Mouse (Mus musculus): ENCODE data around the gene Iqcf3. TPM values are rescaled to one million over a fixed set of nuclear protein-coding genes. Genes with fewer than 3 reads are reported as not detected.

Gene Iqcf3
- polyA plus RNA-seq, 1 experiment from 2014 or later: not detected

DNA sequence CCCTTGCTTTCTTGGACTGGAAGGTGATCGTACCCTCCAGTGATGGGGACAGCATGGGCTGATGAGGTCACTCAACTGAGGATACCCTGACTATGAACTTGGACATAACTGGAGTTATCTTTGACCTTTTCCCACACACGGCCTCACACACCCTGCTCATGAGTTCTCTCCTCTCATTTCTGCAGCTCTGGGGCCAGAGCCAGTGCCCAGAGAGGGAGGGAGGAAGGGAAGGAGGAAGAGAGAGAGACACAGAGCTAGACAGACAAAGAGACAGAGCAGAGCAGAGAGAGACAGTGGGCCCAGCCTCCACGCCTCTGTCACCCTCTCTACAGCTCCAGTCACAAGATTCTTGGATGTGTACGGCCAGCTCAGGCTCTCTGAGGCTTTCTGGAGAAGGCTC, 89.1 kb downstream of the Iqcf3 start:
- Histone ChIP-seq H3K4me1 (ENCODE audit: control insufficient read depth, low read depth, low read length) (peaks cover 18% of the 10 kb centered on the region), H3K27me3 (ENCODE audit: control insufficient read depth, insufficient read depth, low read depth, low read length) (no peaks in the 10 kb centered on the region), H3K4me2 (ENCODE audit: low read depth, low read length) (no peak overlapping the region), H3K36me3 (ENCODE audit: control insufficient read depth, insufficient read depth) (no peaks in the 10 kb centered on the region), H3K4me3 (ENCODE audit: low read depth, low read length) (no peak overlapping the region), H3K9ac (ENCODE audit: low read depth, low read length) (no peak overlapping the region), H3K9me3 (replicated peaks; ENCODE audit: control insufficient read depth, low read length) (no peaks in the 10 kb centered on the region), H3K27ac (ENCODE audit: low read length) (no peak overlapping the region)
- WGBS (ENCODE audit: insufficient replicate concordance): 53% methylated on average over 4 of the region's 4 CpGs
- no peak for ATAC-seq (ENCODE audit: low read depth)

DNA sequence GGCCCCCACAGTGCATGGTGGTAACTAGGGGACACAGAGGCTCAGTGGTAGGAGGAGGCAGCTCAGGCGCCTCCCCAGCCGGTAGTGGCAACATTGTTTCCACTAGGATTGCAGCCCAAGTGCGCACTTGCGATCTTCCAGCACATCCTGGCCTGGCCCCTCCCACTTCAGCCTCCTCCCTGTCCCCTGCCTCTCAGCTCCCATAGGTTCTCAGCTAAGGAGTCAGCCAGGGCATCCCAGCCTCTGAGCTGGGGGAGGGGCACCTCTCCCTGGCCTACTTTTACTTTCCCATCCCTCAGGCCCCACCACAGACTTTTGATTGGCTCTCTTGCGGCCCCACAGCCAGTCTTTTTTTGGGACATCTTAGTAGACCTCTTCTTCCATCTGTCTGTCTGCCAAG, 89.5 kb downstream of the Iqcf3 start:
- H3K27me3 ChIP-seq (ENCODE audit: control insufficient read depth, insufficient read depth, low read depth, low read length): no peaks in the 10 kb centered on the region
- no peak overlapping the region for H3K4me3 ChIP-seq (ENCODE audit: low read depth, low read length)
- WGBS (ENCODE audit: insufficient replicate concordance): 66% methylated on average over 5 of the region's 5 CpGs
- ATAC-seq (ENCODE audit: low read depth): no peak
- no peaks in the 10 kb centered on the region for H3K36me3 ChIP-seq (ENCODE audit: control insufficient read depth, insufficient read depth)
- no peak overlapping the region for H3K4me2 ChIP-seq (ENCODE audit: low read depth, low read length)
- H3K9me3 ChIP-seq (replicated peaks; ENCODE audit: control insufficient read depth, low read length): no peaks in the 10 kb centered on the region
- peaks cover 16% of the 10 kb centered on the region for H3K4me1 ChIP-seq (ENCODE audit: control insufficient read depth, low read depth, low read length)
- H3K27ac ChIP-seq (ENCODE audit: low read length): no peak overlapping the region
- no peak overlapping the region for H3K9ac ChIP-seq (ENCODE audit: low read depth, low read length)

DNA sequence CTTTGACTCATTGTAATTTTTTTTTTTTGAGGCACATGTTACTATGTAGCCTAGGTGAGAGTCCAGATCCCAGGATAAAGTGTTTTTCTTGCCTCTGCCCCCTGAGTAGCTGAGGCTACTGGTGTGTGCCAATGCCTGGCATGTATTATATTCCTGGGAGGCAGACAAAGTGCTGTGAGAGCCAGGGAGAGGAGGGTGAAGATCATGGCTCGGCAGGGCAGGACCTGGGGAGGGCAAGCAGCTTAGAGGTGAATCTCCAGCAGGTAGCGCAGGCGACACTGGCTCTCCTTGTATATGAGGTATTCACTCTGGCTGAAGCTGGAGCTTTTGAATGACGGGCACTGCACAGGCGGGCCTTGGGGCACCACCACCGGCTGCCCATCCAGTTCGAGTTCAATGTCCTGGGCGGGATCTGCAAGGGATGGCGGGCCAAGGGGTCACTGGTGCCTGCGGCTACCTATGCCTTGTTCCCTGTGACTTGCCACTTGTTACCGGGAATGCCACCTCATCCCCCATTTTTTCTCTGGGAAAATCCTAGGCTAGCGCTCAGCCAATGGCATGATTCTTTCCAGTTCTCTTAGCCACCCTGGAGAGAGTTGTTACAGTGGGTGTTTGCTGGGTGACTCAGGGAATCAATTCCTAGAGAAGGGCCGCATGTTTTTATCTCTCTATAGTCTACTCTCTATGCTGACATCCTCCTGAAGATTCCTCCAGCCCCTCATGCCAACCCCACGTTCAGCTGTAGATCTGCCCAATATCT, 90.3 kb downstream of the Iqcf3 start:
- Histone ChIP-seq H3K27ac (ENCODE audit: low read length) (no peak overlapping the region), H3K4me3 (ENCODE audit: low read depth, low read length) (no peak overlapping the region), H3K4me2 (ENCODE audit: low read depth, low read length) (no peak overlapping the region), H3K9ac (ENCODE audit: low read depth, low read length) (no peak overlapping the region), H3K4me1 (ENCODE audit: control insufficient read depth, low read depth, low read length) (peaks cover 10% of the 10 kb centered on the region), H3K36me3 (ENCODE audit: control insufficient read depth, insufficient read depth) (no peaks in the 10 kb centered on the region), H3K27me3 (ENCODE audit: control insufficient read depth, insufficient read depth, low read depth, low read length) (peaks cover 2% of the 10 kb centered on the region; the same call in 1 of the 2 replicates), H3K9me3 (replicated peaks; ENCODE audit: control insufficient read depth, low read length) (no peaks in the 10 kb centered on the region)
- 62% methylated on average over 14 of the region's 14 CpGs for WGBS (ENCODE audit: insufficient replicate concordance)
- no peak for ATAC-seq (ENCODE audit: low read depth)

DNA sequence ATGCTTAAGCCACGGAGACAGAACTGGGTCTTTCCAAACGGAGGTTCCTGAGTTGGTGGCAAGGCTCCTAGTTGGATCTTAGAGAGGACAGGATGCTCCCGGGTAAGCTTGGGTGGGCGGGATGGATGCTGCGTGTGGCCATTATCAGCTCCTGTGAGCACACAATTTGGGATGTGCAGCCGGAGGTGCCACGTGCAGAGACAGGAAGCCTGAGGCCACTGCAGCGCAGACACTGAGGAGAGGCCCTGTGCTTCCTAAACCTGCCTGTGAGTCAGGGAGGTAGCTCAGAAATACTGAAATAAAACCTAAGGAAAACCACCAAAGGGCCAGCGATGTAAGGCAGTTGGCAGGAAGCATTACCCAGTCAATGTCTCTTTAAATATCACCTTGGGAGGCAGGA, 91.7 kb downstream of the Iqcf3 start:
- WGBS (ENCODE audit: insufficient replicate concordance): 35% methylated on average over 9 of the region's 9 CpGs
- Histone ChIP-seq H3K9ac (ENCODE audit: low read depth, low read length) (no peak overlapping the region), H3K27me3 (ENCODE audit: control insufficient read depth, insufficient read depth, low read depth, low read length) (peaks cover 15% of the 10 kb centered on the region), H3K4me2 (ENCODE audit: low read depth, low read length) (no peak overlapping the region), H3K36me3 (ENCODE audit: control insufficient read depth, insufficient read depth) (no peaks in the 10 kb centered on the region), H3K27ac (ENCODE audit: low read length) (no peak overlapping the region), H3K9me3 (replicated peaks; ENCODE audit: control insufficient read depth, low read length) (no peaks in the 10 kb centered on the region), H3K4me1 (ENCODE audit: control insufficient read depth, low read depth, low read length) (peaks cover 3% of the 10 kb centered on the region), H3K4me3 (ENCODE audit: low read depth, low read length) (no peak overlapping the region)
- ATAC-seq (ENCODE audit: low read depth): no peak

DNA sequence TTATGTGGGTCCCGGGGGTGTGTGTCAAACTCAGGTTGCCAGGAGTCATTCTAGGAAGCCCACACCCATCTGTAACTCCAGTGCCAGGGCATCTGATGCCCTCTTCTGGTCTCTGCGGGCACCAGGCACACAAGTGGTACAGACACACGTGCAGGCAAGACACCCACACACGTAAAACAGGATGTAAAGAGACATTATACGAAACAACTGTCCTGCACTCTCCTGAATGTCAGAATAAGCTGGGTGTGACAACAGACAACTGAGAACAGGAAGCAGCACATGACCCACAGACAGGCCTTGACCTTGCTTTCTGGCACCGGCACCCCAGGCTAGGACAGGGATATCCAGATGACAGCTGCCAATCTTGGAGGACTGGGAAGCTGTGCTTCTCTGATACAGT, 92.1 kb downstream of the Iqcf3 start:
- H3K27ac ChIP-seq (ENCODE audit: low read length): no peak overlapping the region
- no peaks in the 10 kb centered on the region for H3K36me3 ChIP-seq (ENCODE audit: control insufficient read depth, insufficient read depth)
- H3K9ac ChIP-seq (ENCODE audit: low read depth, low read length): no peak overlapping the region
- no peak overlapping the region for H3K4me2 ChIP-seq (ENCODE audit: low read depth, low read length)
- peaks cover 19% of the 10 kb centered on the region for H3K27me3 ChIP-seq (ENCODE audit: control insufficient read depth, insufficient read depth, low read depth, low read length)
- no peaks in the 10 kb centered on the region; the same call in none of the 2 replicates for H3K4me1 ChIP-seq (ENCODE audit: control insufficient read depth, low read depth, low read length)
- no peak overlapping the region for H3K4me3 ChIP-seq (ENCODE audit: low read depth, low read length)
- 22% methylated on average over 6 of the region's 6 CpGs for WGBS (ENCODE audit: insufficient replicate concordance)
- no peaks in the 10 kb centered on the region for H3K9me3 ChIP-seq (replicated peaks; ENCODE audit: control insufficient read depth, low read length)
- no peak for ATAC-seq (ENCODE audit: low read depth)

DNA sequence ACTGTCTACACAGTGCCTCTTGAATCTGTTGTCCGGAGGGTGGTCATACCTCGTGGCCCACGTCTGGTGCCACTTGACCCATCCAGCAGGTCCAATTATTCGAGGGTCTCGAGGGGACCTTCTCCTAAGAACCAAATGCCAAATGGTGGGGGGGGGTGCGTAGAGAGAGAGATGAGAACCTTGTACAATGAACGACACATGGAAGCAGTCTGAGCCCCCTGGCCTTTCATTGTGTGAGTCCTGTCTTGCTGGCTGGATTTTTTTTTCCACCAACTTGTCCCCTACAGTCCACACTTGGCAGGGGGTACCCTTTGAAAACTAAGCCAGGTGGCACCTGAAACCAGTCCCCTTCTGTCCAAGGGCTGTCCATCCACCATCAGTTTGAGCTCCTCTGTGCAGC, 93.7 kb downstream of the Iqcf3 start:
- Histone ChIP-seq H3K27me3 (ENCODE audit: control insufficient read depth, insufficient read depth, low read depth, low read length) (peaks cover 31% of the 10 kb centered on the region), H3K4me1 (ENCODE audit: control insufficient read depth, low read depth, low read length) (no peaks in the 10 kb centered on the region; the same call in none of the 2 replicates), H3K4me3 (ENCODE audit: low read depth, low read length) (no peak overlapping the region), H3K27ac (ENCODE audit: low read length) (no peak overlapping the region), H3K36me3 (ENCODE audit: control insufficient read depth, insufficient read depth) (no peaks in the 10 kb centered on the region), H3K9ac (ENCODE audit: low read depth, low read length) (no peak overlapping the region), H3K9me3 (replicated peaks; ENCODE audit: control insufficient read depth, low read length) (no peaks in the 10 kb centered on the region), H3K4me2 (ENCODE audit: low read depth, low read length) (no peak overlapping the region)
- 61% methylated on average over 7 of the region's 7 CpGs for WGBS (ENCODE audit: insufficient replicate concordance)
- no peak for ATAC-seq (ENCODE audit: low read depth)

DNA sequence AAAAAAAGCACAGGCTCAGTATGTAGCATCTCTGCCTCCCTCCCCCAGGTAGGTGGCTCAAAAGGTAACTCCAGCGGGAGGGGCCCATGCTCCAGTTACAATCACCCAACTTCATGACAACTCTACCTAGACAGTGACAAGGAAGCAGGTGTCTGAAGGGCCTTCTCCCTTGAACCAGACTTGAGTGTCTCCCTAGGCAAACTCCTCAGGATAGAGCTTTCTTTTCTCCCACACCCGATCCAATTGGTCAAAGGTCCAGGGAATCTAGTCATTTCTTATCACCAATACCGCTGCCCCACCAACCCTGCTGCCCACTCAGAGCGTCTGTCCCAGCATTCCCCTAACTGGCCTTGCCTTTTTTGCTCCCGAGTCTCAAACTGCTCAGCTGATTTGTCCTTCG, 94.7 kb downstream of the Iqcf3 start:
- WGBS (ENCODE audit: insufficient replicate concordance): 68% methylated on average over 6 of the region's 6 CpGs
- Histone ChIP-seq H3K36me3 (ENCODE audit: control insufficient read depth, insufficient read depth) (no peaks in the 10 kb centered on the region), H3K4me1 (ENCODE audit: control insufficient read depth, low read depth, low read length) (no peaks in the 10 kb centered on the region; the same call in none of the 2 replicates), H3K4me2 (ENCODE audit: low read depth, low read length) (no peak overlapping the region), H3K9ac (ENCODE audit: low read depth, low read length) (no peak overlapping the region), H3K27me3 (ENCODE audit: control insufficient read depth, insufficient read depth, low read depth, low read length) (peaks cover 31% of the 10 kb centered on the region), H3K4me3 (ENCODE audit: low read depth, low read length) (no peak overlapping the region), H3K9me3 (replicated peaks; ENCODE audit: control insufficient read depth, low read length) (no peaks in the 10 kb centered on the region), H3K27ac (ENCODE audit: low read length) (no peak overlapping the region)
- ATAC-seq (ENCODE audit: low read depth): no peak

DNA sequence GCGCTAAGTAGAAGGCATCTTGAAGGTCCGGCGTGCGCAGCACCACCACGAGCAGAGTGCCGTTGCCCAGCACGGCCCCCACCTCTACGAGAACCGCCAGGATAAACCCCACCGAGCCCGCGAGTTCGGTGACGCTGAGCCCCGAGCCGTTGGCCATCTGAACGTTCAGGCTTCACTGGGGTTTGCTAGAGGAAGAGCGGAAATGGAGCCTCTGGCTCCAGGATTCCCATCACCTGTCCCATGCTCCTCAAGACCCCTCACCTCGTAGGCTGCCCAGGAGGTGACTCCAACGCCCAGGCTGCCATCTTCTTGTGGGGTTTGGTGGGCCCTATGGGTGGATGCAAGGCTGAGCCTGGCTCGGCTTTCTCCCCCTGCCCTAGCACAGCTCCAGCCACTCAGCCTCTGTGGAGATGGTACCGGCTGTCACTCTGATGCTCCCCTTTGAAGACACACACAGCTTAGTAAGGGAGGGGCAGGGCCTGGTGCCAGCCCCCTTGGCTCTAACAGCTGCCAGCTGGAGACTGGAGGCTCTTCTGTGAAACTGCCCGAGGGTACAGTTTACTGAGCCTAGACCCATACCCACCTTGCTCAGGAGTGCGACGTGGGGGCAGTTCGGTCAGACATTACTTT, 95.7 kb downstream of the Iqcf3 start, which contains the start of gene Gpr62:
Gene Gpr62, minus strand, starts transcription at position 368 of the 630 bp plus-strand sequence.
- no peak within 1 kb of the TSS; the same call in 1 of the 2 replicates for H3K9ac ChIP-seq (ENCODE audit: low read depth, low read length)
- H3K36me3 ChIP-seq (ENCODE audit: control insufficient read depth, insufficient read depth): no peaks in the 10 kb centered on the region
- 28% methylated on average over 26 of the region's 26 CpGs for WGBS (ENCODE audit: insufficient replicate concordance)
- H3K9me3 ChIP-seq (replicated peaks; ENCODE audit: control insufficient read depth, low read length): no peaks in the 10 kb centered on the region
- ATAC-seq (ENCODE audit: low read depth): no peak
- H3K4me2 ChIP-seq (ENCODE audit: low read depth, low read length): peak within 1 kb of the TSS; percentile 71
- no peaks in the 10 kb centered on the region; the same call in none of the 2 replicates for H3K4me1 ChIP-seq (ENCODE audit: control insufficient read depth, low read depth, low read length)
- H3K4me3 ChIP-seq (ENCODE audit: low read depth, low read length): peak within 1 kb of the TSS; percentile 53
- peaks cover 31% of the 10 kb centered on the region for H3K27me3 ChIP-seq (ENCODE audit: control insufficient read depth, insufficient read depth, low read depth, low read length)
- H3K27ac ChIP-seq (ENCODE audit: low read length): no peak within 1 kb of the TSS

Data from liver, embryonic 16.5 days (tissue).